Mouse (Mus musculus): Measurements from ENCODE around the gene Ddah2.

The Ddah2 gene

GRCm38 (mm10) chr17:35104079-35104478 lies 45.2 kb downstream of the Ddah2 start:
- DNase-seq (ENCODE audit: low spot score in 2 of 2): no peak

- no peak for DNase-seq (ENCODE audit: low spot score in 2 of 2)
Observed at GRCm38 (mm10) chr17:35104754-35105153, 45.9 kb downstream of the Ddah2 start.

GRCm38 (mm10) chr17:35105740-35106389 lies 47.0 kb downstream of the Ddah2 start:
- DNase-seq (ENCODE audit: low spot score in 2 of 2): no peak

GRCm38 (mm10) chr17:35106522-35106921 lies 47.7 kb downstream of the Ddah2 start:
- no peak for DNase-seq (ENCODE audit: low spot score in 2 of 2)

- DNase-seq (ENCODE audit: low spot score in 2 of 2): no peak
Observed at GRCm38 (mm10) chr17:35108097-35108496, 49.3 kb downstream of the Ddah2 start, which contains the start of gene Ly6g5c. Gene Ly6g5c, plus strand, starts transcription at chr17:35108279.
